Mouse (Mus musculus) embryonic facial prominence, embryonic 10.5 days (tissue): ENCODE results near the gene Ndufa12. TPM values are rescaled to one million over a fixed set of nuclear protein-coding genes. Genes with fewer than 3 reads are reported as not detected.

Experiments used
- DNase-seq: peaks from one replicate; pipeline ENCODE4 v3.0.0-alpha.2; 2017; ENCODE audit warnings: low spot score
- H3K27ac ChIP-seq: fragments of 300-500 bp; sonication (generic); replicated peaks from 2 replicates; pipeline ENCODE4 v1.5.1; 2016; ENCODE audit warnings: mild to moderate bottlenecking
- H3K27me3 ChIP-seq: fragments of 300-500 bp; sonication (generic); replicated peaks from 2 replicates; pipeline ENCODE4 v1.6.1; 2016; ENCODE audit warnings: low read depth, mild to moderate bottlenecking; ENCODE audit not compliant: poor library complexity, severe bottlenecking
- H3K36me3 ChIP-seq: fragments of 300-500 bp; sonication (generic); replicated peaks from 2 replicates; pipeline ENCODE4 v1.6.1; 2016; ENCODE audit warnings: mild to moderate bottlenecking, moderate library complexity
- H3K4me1 ChIP-seq: fragments of 300-500 bp; sonication (generic); 2 replicates; pipeline ENCODE4 v1.6.1; 2016
- H3K4me3 ChIP-seq: fragments of 300-500 bp; sonication (generic); 2 replicates; pipeline ENCODE4 v1.5.1; 2016; ENCODE audit warnings: mild to moderate bottlenecking, moderate library complexity
- H3K9me3 ChIP-seq: fragments of 300-500 bp; sonication (generic); 2 replicates; pipeline ENCODE4 v1.6.1; 2016; ENCODE audit warnings: mild to moderate bottlenecking
- WGBS: fragments of 180-500 bp; shearing (Covaris S2); methylation state at CpG from one replicate; pipeline ENCODE4 v1.1.7; 2016; 5-methylcytosine and 5-hydroxymethylcytosine counted together
- polyA plus RNA-seq: library from polyadenylated mRNA; unstranded; fragments of >200 nt; fragmentation: Nextera tagmentation; extraction: Ambion mirVana; gene quantifications from 2 replicates; pipeline ENCODE4 v1.2.1, GENCODE M21; 2016

Gene Ndufa12
- polyA plus RNA-seq, result 539 and 546 TPM in 2 replicates

DNA sequence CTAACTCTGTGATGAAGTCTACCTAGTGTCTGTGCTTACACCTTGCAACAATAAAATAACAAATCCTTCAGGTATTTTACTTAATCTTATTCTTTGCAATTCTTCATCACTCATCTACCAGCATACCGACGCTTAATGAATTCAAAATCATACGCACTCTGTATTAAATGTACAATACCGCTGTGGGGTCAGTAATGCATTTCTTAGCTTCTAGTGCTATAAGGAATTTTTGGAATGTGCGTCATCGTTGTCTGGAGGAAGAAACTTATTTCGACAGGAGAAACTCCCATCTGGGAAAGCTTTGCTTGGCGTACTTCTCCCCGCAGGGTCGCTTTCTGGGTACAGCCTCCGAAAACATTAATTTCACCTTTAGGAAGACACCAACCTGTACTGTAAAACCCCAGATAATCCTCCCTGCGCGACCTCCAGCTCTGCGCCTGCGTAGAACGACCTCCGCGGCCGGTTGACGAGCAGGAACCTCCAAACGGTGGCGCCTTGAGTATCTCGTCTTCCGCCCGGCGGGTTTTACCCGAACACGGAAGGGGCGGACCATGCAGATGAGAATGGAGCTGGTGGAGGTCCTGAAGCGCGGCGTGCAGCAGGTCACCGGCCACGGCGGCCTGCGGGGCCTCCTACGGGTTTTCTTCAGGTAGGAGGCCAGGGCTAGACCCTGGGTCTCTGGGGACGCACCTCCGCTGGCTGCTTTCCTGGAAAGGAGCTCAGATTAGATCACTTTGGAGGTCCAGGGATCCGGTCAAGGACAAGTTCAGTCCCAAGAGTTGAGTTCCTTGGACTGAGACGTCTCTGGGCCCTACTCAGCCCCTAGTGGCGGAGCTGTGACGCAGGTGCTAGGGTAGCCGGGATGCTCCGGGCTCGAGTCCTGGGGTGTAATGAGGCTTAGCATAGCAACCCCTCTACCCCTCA, at the start of gene Ndufa12:
Gene Ndufa12, plus strand, starts transcription at position 239 of the 924 bp plus-strand sequence.
- Histone ChIP-seq H3K36me3 (peaks cover 57% of the 10 kb centered on the region), H3K4me1 (peaks cover 10% of the 10 kb centered on the region), H3K27me3 (no peaks in the 10 kb centered on the region), H3K9me3 (no peaks in the 10 kb centered on the region), H3K4me3 (peak within 1 kb of the TSS; percentile 79), H3K27ac (peak within 1 kb of the TSS; percentile 89)
- DNase-seq, result peak; percentile 95
- under 1% methylated on average over 46 of the region's 46 CpGs for WGBS

DNA sequence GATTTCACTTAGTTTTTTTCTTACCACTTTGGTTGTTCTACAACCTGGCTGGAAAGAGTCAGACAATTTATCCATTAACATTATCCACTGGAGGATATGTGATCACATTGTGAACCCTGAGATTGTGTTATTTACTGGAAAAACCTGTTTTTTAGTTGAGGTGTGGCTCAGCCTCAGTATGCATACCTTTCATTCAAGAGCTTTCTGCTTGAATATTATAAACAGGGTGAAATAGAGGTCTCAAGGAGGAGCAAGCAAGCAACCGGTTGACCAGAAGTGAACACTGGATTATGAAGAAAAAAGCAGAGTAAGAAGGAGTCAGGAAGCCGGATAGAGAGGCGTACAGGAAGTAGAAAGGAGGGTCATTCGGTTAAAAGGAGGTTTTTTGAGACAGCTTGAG, 47.0 kb upstream of the Ndufa12 start:
- Histone ChIP-seq H3K27ac (no peak overlapping the region), H3K4me3 (no peak overlapping the region), H3K4me1 (peaks cover 22% of the 10 kb centered on the region), H3K36me3 (peaks cover 36% of the 10 kb centered on the region), H3K27me3 (no peaks in the 10 kb centered on the region), H3K9me3 (no peaks in the 10 kb centered on the region)
- WGBS, result 69% methylated on average over 4 of the region's 4 CpGs
- no peak for DNase-seq

DNA sequence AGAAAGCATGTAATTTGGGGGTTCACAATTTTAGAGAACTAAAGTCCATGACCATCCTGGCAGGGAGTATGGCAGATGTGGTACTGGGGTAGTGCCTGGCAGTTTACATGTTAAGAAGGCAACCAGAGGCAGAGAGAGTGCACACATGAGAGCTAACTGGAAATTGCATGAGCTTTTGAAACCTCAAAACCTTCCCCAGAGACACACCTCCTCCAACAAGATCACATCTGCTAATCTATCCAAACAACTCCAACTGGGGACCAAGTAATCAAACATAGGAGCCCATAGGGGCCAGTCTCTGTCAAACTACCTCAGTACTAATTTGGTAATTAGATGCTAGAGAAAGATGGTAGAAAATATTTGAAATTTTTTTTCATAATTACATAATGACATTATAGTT, 44.7 kb upstream of the Ndufa12 start:
- Histone ChIP-seq H3K36me3 (peaks cover 58% of the 10 kb centered on the region), H3K4me3 (no peak overlapping the region), H3K4me1 (peaks cover 15% of the 10 kb centered on the region), H3K27ac (no peak overlapping the region), H3K9me3 (no peaks in the 10 kb centered on the region), H3K27me3 (no peaks in the 10 kb centered on the region)
- no peak for DNase-seq

DNA sequence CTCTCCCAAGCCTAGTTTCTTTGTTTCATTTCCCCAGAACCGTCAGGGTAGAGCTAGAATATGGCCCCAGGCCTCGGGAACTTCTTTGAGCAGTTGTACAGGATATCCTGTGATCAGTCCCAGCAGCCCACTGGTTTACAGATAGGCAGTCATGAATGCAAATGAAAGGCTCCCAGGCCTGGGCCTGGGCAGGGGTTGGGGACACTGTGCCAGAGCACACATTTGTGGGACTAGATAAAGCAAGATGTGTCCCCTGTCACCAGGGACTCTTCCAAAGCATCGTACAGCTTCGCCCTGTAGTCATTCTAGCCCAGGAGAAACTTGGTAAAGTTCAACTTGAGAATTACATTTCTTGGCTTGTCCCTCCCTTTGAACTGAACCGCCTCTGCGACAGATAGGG, 39.6 kb upstream of the Ndufa12 start:
- no peak overlapping the region for H3K27ac ChIP-seq
- peaks cover 90% of the 10 kb centered on the region for H3K36me3 ChIP-seq

DNA sequence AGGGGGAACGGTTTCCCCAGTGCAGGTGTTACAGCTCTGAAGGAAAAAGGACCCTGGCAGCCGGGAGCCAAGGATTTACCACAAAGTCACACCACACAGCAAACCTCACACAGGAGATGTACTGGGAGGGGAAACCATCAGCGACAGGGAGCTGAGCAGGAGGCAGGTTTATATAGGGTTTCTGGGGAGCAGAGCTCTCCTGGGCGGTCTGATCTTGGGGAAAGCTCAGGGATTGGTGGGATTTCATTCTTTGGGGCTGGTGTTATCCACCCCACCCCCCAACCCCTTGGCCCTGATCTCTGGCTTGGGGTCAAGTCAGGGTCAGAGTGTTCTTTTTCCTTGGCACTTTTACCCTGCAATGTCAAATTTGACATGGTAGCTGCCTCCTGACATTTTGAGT, 39.1 kb upstream of the Ndufa12 start:
- H3K4me3 ChIP-seq, result no peak overlapping the region
- no peak overlapping the region for H3K27ac ChIP-seq
- no peak for DNase-seq
- H3K36me3 ChIP-seq, result peaks cover 92% of the 10 kb centered on the region
- H3K27me3 ChIP-seq, result no peaks in the 10 kb centered on the region
- no peaks in the 10 kb centered on the region for H3K9me3 ChIP-seq
- H3K4me1 ChIP-seq, result no peaks in the 10 kb centered on the region
- 82% methylated on average over 4 of the region's 4 CpGs for WGBS

More for the DNA sequence above, 39.6 kb upstream of the Ndufa12 start:
- WGBS, result 86% methylated on average over 6 of the region's 6 CpGs
- no peaks in the 10 kb centered on the region for H3K4me1 ChIP-seq
- DNase-seq, result no peak
- H3K27me3 ChIP-seq, result no peaks in the 10 kb centered on the region
- no peaks in the 10 kb centered on the region for H3K9me3 ChIP-seq
- H3K4me3 ChIP-seq, result no peak overlapping the region

DNA sequence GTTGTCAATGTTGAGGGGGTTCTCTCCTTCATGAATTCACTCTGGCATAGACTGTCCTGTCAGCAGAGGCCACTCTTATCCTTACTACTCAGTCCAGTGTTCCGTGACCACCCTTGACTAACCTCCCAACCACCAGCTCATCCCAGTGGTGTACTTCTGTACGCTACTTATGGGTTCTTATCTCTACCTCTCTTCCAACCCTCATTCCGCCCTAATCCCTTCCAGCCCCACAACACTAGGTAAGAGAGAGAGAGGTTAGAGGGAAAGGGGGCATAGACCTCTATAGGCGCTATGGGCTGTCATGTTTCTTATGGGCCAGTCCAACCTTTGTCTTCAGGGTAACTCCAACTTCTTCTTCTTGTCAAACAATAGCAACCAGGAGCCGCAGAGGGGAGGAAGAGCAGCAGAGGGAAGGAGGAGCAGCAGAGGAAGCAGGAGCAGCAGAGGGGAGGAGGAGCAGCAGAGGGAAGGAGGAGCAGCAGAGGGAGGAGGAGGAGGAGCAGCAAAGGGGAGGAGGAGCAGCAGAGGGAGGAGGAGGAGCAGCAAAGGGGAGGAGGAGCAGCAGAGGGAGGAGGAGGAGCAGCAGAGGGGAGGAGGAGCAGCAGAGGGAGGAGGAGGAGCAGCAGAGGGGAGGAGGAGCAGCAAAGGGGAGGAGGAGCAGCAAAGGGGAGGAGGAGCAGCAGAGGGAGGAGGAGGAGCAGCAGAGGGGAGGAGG, 37.3 kb upstream of the Ndufa12 start:
- Histone ChIP-seq H3K36me3 (peaks cover 89% of the 10 kb centered on the region), H3K4me3 (no peak overlapping the region), H3K9me3 (no peaks in the 10 kb centered on the region), H3K27me3 (no peaks in the 10 kb centered on the region), H3K27ac (no peak overlapping the region), H3K4me1 (no peaks in the 10 kb centered on the region)
- 90% methylated on average over 5 of the region's 5 CpGs for WGBS
- DNase-seq, result no peak

DNA sequence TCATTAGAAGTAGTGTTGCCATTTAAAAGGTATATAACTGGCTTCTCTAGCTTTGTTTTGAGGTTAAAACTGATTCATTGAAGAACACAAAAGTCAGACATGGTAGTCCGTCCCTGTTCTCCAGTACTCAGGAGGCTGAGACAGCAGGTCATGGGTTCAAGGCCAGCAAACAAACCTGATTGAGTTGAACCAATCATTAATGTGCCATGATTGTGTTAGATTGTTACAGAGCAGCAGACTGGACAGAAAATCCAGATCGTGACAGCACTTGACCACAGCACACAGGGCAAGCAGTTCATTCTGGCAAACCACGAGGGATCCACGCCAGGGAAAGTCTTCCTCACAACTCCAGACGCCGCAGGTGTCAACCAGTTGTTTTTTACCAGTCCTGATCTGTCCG, 36.5 kb upstream of the Ndufa12 start:
- no peak for DNase-seq

DNA sequence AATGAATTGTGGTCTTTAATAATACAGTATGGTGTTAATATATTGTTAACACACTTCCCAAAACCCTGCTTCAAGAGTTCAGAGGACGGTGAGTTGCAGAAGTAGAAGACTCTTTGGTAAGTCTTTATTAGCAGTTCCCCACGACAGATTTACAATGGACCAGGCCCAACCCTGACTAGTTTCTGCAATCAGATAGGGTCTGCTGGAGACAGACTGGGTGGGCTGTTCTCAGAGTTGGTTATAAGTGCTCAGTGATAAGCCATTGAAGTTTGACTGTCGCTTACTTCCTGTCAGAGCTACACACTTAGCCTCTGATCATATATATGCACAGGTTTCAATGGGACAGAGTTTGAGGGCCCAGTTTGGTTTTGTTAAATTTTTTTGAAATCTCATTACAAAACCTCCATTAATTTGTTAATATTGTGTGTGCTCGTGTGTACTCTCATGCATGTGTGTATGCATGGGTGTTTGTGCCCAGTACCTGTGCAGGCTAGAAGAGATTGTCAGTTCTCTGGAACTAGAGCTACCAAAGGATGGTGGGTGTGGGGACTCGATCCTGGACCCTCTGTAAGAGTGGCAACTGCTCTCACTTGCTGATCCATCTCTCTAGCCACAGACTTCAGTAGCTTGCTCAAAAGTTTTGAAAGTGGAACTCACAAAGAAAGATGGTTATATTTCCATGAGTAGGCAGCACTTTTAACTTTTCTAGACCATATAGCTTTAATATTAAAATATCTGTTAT, 34.2 kb upstream of the Ndufa12 start:
- H3K27me3 ChIP-seq, result no peaks in the 10 kb centered on the region
- no peaks in the 10 kb centered on the region for H3K9me3 ChIP-seq
- H3K36me3 ChIP-seq, result peaks cover 91% of the 10 kb centered on the region
- H3K27ac ChIP-seq, result no peak overlapping the region
- no peak overlapping the region for H3K4me3 ChIP-seq
- WGBS, result 85% methylated on average over 5 of the region's 5 CpGs
- H3K4me1 ChIP-seq, result no peaks in the 10 kb centered on the region
- DNase-seq, result no peak

More for the DNA sequence above, 36.5 kb upstream of the Ndufa12 start:
- H3K4me1 ChIP-seq, result no peaks in the 10 kb centered on the region
- peaks cover 91% of the 10 kb centered on the region for H3K36me3 ChIP-seq
- 95% methylated on average over 7 of the region's 7 CpGs for WGBS
- H3K27ac ChIP-seq, result no peak overlapping the region
- no peaks in the 10 kb centered on the region for H3K9me3 ChIP-seq
- no peaks in the 10 kb centered on the region for H3K27me3 ChIP-seq
- H3K4me3 ChIP-seq, result no peak overlapping the region

DNA sequence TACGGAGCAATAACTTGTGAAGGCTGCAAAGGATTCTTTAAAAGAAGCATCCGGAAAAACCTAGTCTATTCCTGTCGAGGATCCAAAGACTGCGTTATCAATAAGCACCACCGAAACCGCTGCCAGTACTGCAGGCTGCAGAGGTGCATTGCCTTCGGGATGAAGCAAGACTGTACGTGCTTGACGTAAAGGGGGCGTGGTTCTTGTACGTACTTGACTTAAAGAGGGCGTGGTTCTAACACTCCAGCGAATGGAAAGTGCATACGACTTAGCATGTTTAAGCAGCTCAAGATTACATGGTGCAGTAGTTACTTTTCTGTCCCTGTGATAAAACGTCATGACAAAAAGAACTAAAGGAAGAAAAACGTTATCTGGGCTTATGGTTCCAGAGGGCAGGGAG, 33.1 kb upstream of the Ndufa12 start:
- DNase-seq, result no peak
- WGBS, result 90% methylated on average over 16 of the region's 16 CpGs
- H3K4me1 ChIP-seq, result no peaks in the 10 kb centered on the region
- H3K27ac ChIP-seq, result no peak overlapping the region
- H3K9me3 ChIP-seq, result peaks cover 5% of the 10 kb centered on the region; the same call in 1 of the 2 replicates
- H3K4me3 ChIP-seq, result no peak overlapping the region
- peaks cover 90% of the 10 kb centered on the region for H3K36me3 ChIP-seq
- no peaks in the 10 kb centered on the region for H3K27me3 ChIP-seq

DNA sequence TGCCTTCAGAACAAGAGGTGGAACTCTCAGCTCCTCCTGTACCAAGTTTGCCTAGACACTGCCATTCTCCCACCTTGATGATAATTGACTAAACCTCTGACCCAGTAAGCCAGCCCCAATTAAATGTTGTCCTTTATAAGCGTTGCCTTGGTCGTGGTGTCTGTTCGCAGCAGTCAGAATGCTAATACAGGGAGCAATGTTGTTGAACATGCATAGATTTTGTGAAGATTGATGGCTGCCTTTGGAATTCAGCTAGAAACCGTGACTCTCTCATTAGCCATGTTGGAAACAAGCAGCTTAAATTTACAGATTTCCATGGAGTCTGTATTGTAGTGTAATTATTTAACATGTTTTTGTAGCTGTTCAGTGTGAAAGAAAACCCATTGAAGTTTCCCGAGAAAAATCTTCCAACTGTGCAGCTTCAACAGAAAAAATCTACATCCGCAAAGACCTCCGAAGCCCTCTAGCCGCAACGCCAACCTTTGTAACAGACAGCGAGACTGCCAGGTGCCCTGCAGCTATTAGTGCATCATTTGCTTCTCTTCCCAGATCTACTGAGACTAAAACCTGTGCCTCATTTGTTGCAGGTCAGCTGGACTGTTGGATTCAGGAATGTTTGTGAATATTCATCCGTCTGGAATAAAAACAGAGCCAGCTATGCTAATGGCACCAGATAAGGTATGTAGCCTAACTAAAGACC, 31.3 kb upstream of the Ndufa12 start:
- Histone ChIP-seq H3K4me3 (no peak overlapping the region), H3K27me3 (no peaks in the 10 kb centered on the region), H3K4me1 (no peaks in the 10 kb centered on the region), H3K27ac (no peak overlapping the region), H3K36me3 (peaks cover 92% of the 10 kb centered on the region), H3K9me3 (peaks cover 5% of the 10 kb centered on the region; the same call in 1 of the 2 replicates)
- no peak for DNase-seq
- WGBS, result 91% methylated on average over 11 of the region's 11 CpGs

DNA sequence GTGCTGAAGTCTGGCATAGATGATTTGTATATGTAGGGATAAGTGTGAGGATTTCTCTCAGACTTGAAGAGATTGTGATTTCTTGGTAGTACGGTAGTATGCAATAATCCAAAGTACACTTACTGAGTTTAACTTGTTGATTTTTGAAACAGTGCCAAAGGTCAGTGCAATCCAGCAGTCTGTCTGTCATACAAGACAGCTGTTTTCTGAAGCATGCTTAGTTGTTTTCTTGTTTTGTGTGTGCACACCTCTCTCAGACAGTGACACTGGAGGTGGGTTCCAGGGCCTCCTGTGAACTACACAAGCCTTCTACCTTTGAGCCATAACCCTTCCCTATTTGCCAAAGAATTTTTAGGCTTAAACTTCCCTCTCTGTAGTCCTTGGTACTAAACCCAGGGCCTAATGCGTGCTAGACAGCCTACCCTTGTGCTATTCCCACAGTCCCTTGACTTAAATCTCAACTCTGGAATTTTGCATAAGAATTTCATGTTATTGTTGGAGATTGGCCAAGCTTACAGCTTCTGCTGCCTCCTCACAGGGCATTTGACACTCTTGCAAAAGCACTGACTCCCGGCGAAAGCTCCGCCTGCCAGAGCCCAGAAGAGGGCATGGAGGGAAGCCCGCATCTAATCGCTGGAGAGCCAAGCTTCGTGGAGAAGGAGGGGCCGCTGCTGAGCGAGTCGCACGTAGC, 26.9 kb upstream of the Ndufa12 start:
- Histone ChIP-seq H3K36me3 (peaks cover 97% of the 10 kb centered on the region), H3K27ac (no peak overlapping the region), H3K4me1 (no peaks in the 10 kb centered on the region), H3K9me3 (peaks cover 5% of the 10 kb centered on the region; the same call in 1 of the 2 replicates), H3K4me3 (no peak overlapping the region), H3K27me3 (no peaks in the 10 kb centered on the region)
- no peak for DNase-seq
- 70% methylated on average over 12 of the region's 12 CpGs for WGBS
